Mouse (Mus musculus): ENCODE results near the gene Tmem186. TPM values are rescaled to one million over a fixed set of nuclear protein-coding genes. Genes with fewer than 3 reads are reported as not detected.
A peak's percentile ranks its signal among the peaks of the same experiment; 100 is the strongest.

Gene Tmem186
- polyA plus RNA-seq, 1 experiment from 2014 or later = 19.9 TPM

- ATAC-seq (replicated peaks; ENCODE audit: low FRiP score) (no peak), DNase-seq (ENCODE audit: low spot score) (no peak)
- H3K27ac ChIP-seq (ENCODE audit: low read depth, low read length) = no peak overlapping the region
- H3K9ac ChIP-seq (ENCODE audit: low read length) = no peak overlapping the region
- WGBS = 80% methylated on average over 4 of the region's 4 CpGs
- H3K4me2 ChIP-seq (ENCODE audit: low read depth, low read length, severe bottlenecking) = no peak overlapping the region
- H3K36me3 ChIP-seq (ENCODE audit: control insufficient read depth, insufficient read depth, low read length) = no peaks in the 10 kb centered on the region
- H3K4me3 ChIP-seq (ENCODE audit: low read depth, low read length) = no peak overlapping the region
- H3K9me3 ChIP-seq (ENCODE audit: control insufficient read depth, low read length) = no peaks in the 10 kb centered on the region
- no peaks in the 10 kb centered on the region for H3K27me3 ChIP-seq (ENCODE audit: control insufficient read depth, insufficient read depth, low read length)
- H3K4me1 ChIP-seq (replicated peaks; ENCODE audit: control insufficient read depth, insufficient read depth, low read length) = no peaks in the 10 kb centered on the region
These were observed 24.5 kb downstream of the Tmem186 start for GRCm38 (mm10) chr16:8613039-8613438.

GRCm38 (mm10) chr16:8612214-8613005 lies 25.1 kb downstream of the Tmem186 start:
- 83% methylated on average over 8 of the region's 8 CpGs for WGBS

GRCm38 (mm10) chr16:8610397-8610796 lies 27.1 kb downstream of the Tmem186 start:
- H3K27ac ChIP-seq (ENCODE audit: low read depth, low read length) = no peak overlapping the region
- no peaks in the 10 kb centered on the region for H3K27me3 ChIP-seq (ENCODE audit: control insufficient read depth, insufficient read depth, low read length)
- DNase-seq (ENCODE audit: low spot score) (no peak), ATAC-seq (replicated peaks; ENCODE audit: low FRiP score) (no peak)
- H3K4me2 ChIP-seq (ENCODE audit: low read depth, low read length, severe bottlenecking) = no peak overlapping the region
- H3K9me3 ChIP-seq (ENCODE audit: control insufficient read depth, low read length) = no peaks in the 10 kb centered on the region
- H3K4me3 ChIP-seq (ENCODE audit: low read depth, low read length) = no peak overlapping the region
- no peaks in the 10 kb centered on the region for H3K4me1 ChIP-seq (replicated peaks; ENCODE audit: control insufficient read depth, insufficient read depth, low read length)
- WGBS = 80% methylated on average over 3 of the region's 3 CpGs
- no peaks in the 10 kb centered on the region for H3K36me3 ChIP-seq (ENCODE audit: control insufficient read depth, insufficient read depth, low read length)
- no peak overlapping the region for H3K9ac ChIP-seq (ENCODE audit: low read length)

More at GRCm38 (mm10) chr16:8612214-8613005, 25.1 kb downstream of the Tmem186 start:
- no peaks in the 10 kb centered on the region for H3K9me3 ChIP-seq (ENCODE audit: control insufficient read depth, low read length)
- H3K4me2 ChIP-seq (ENCODE audit: low read depth, low read length, severe bottlenecking) = no peak overlapping the region
- H3K27me3 ChIP-seq (ENCODE audit: control insufficient read depth, insufficient read depth, low read length) = no peaks in the 10 kb centered on the region
- ATAC-seq (replicated peaks; ENCODE audit: low FRiP score) = no peak
- H3K9ac ChIP-seq (ENCODE audit: low read length) = no peak overlapping the region
- no peaks in the 10 kb centered on the region for H3K36me3 ChIP-seq (ENCODE audit: control insufficient read depth, insufficient read depth, low read length)
- no peak for DNase-seq (ENCODE audit: low spot score)
- no peak overlapping the region for H3K4me3 ChIP-seq (ENCODE audit: low read depth, low read length)
- H3K27ac ChIP-seq (ENCODE audit: low read depth, low read length) = no peak overlapping the region
- H3K4me1 ChIP-seq (replicated peaks; ENCODE audit: control insufficient read depth, insufficient read depth, low read length) = no peaks in the 10 kb centered on the region

- 92% methylated on average over 3 of the region's 3 CpGs for WGBS
- no peaks in the 10 kb centered on the region for H3K27me3 ChIP-seq (ENCODE audit: control insufficient read depth, insufficient read depth, low read length)
- DNase-seq (ENCODE audit: low spot score) (no peak), ATAC-seq (replicated peaks; ENCODE audit: low FRiP score) (no peak)
- H3K36me3 ChIP-seq (ENCODE audit: control insufficient read depth, insufficient read depth, low read length) = no peaks in the 10 kb centered on the region
- no peaks in the 10 kb centered on the region for H3K9me3 ChIP-seq (ENCODE audit: control insufficient read depth, low read length)
- no peak overlapping the region for H3K4me3 ChIP-seq (ENCODE audit: low read depth, low read length)
- H3K4me2 ChIP-seq (ENCODE audit: low read depth, low read length, severe bottlenecking) = no peak overlapping the region
- H3K4me1 ChIP-seq (replicated peaks; ENCODE audit: control insufficient read depth, insufficient read depth, low read length) = no peaks in the 10 kb centered on the region
- no peak overlapping the region for H3K9ac ChIP-seq (ENCODE audit: low read length)
- H3K27ac ChIP-seq (ENCODE audit: low read depth, low read length) = no peak overlapping the region
These were observed 33.7 kb downstream of the Tmem186 start for GRCm38 (mm10) chr16:8603789-8604188.

- Histone ChIP-seq H3K4me1 (replicated peaks; ENCODE audit: control insufficient read depth, insufficient read depth, low read length) (no peaks in the 10 kb centered on the region), H3K4me2 (ENCODE audit: low read depth, low read length, severe bottlenecking) (no peak overlapping the region), H3K27ac (ENCODE audit: low read depth, low read length) (no peak overlapping the region), H3K4me3 (ENCODE audit: low read depth, low read length) (no peak overlapping the region), H3K9ac (ENCODE audit: low read length) (no peak overlapping the region), H3K36me3 (ENCODE audit: control insufficient read depth, insufficient read depth, low read length) (no peaks in the 10 kb centered on the region), H3K9me3 (ENCODE audit: control insufficient read depth, low read length) (no peaks in the 10 kb centered on the region), H3K27me3 (ENCODE audit: control insufficient read depth, insufficient read depth, low read length) (no peaks in the 10 kb centered on the region)
- WGBS = 87% methylated on average over 5 of the region's 5 CpGs
- DNase-seq (ENCODE audit: low spot score) (no peak), ATAC-seq (replicated peaks; ENCODE audit: low FRiP score) (no peak)
These were observed 40.0 kb downstream of the Tmem186 start for GRCm38 (mm10) chr16:8597516-8597915.

- H3K27ac ChIP-seq (ENCODE audit: low read depth, low read length) = no peak overlapping the region
- H3K9me3 ChIP-seq (ENCODE audit: control insufficient read depth, low read length) = no peaks in the 10 kb centered on the region
- H3K4me1 ChIP-seq (replicated peaks; ENCODE audit: control insufficient read depth, insufficient read depth, low read length) = no peaks in the 10 kb centered on the region
- H3K9ac ChIP-seq (ENCODE audit: low read length) = no peak overlapping the region
- no peak overlapping the region for H3K4me2 ChIP-seq (ENCODE audit: low read depth, low read length, severe bottlenecking)
- no peak for DNase-seq (ENCODE audit: low spot score)
- H3K4me3 ChIP-seq (ENCODE audit: low read depth, low read length) = no peak overlapping the region
- no peaks in the 10 kb centered on the region for H3K36me3 ChIP-seq (ENCODE audit: control insufficient read depth, insufficient read depth, low read length)
- 72% methylated on average over 4 of the region's 4 CpGs for WGBS
- ATAC-seq (replicated peaks; ENCODE audit: low FRiP score) = no peak
- H3K27me3 ChIP-seq (ENCODE audit: control insufficient read depth, insufficient read depth, low read length) = no peaks in the 10 kb centered on the region
These were observed 41.2 kb downstream of the Tmem186 start for GRCm38 (mm10) chr16:8596336-8596735.

- Histone ChIP-seq H3K4me3 (ENCODE audit: low read depth, low read length) (no peak overlapping the region), H3K4me2 (ENCODE audit: low read depth, low read length, severe bottlenecking) (no peak overlapping the region), H3K4me1 (replicated peaks; ENCODE audit: control insufficient read depth, insufficient read depth, low read length) (no peaks in the 10 kb centered on the region), H3K27ac (ENCODE audit: low read depth, low read length) (no peak overlapping the region), H3K27me3 (ENCODE audit: control insufficient read depth, insufficient read depth, low read length) (no peaks in the 10 kb centered on the region), H3K36me3 (ENCODE audit: control insufficient read depth, insufficient read depth, low read length) (no peaks in the 10 kb centered on the region), H3K9me3 (ENCODE audit: control insufficient read depth, low read length) (no peaks in the 10 kb centered on the region), H3K9ac (ENCODE audit: low read length) (no peak overlapping the region)
- DNase-seq (ENCODE audit: low spot score) (no peak), ATAC-seq (replicated peaks; ENCODE audit: low FRiP score) (no peak)
- 66% methylated on average over 4 of the region's 4 CpGs for WGBS
These were observed 42.1 kb downstream of the Tmem186 start for GRCm38 (mm10) chr16:8595411-8595810.

- Histone ChIP-seq H3K9me3 (ENCODE audit: control insufficient read depth, low read length) (peaks cover 4% of the 10 kb centered on the region; the same call in 1 of the 2 replicates), H3K36me3 (ENCODE audit: control insufficient read depth, insufficient read depth, low read length) (no peaks in the 10 kb centered on the region), H3K27me3 (ENCODE audit: control insufficient read depth, insufficient read depth, low read length) (no peaks in the 10 kb centered on the region), H3K9ac (ENCODE audit: low read length) (no peak overlapping the region), H3K4me3 (ENCODE audit: low read depth, low read length) (no peak overlapping the region), H3K4me1 (replicated peaks; ENCODE audit: control insufficient read depth, insufficient read depth, low read length) (no peaks in the 10 kb centered on the region), H3K4me2 (ENCODE audit: low read depth, low read length, severe bottlenecking) (no peak overlapping the region), H3K27ac (ENCODE audit: low read depth, low read length) (no peak overlapping the region)
- DNase-seq (ENCODE audit: low spot score) = peak; percentile 30
- ATAC-seq (replicated peaks; ENCODE audit: low FRiP score) = no peak
- WGBS = 71% methylated on average over 5 of the region's 5 CpGs
These were observed 52.5 kb downstream of the Tmem186 start for GRCm38 (mm10) chr16:8585056-8585455.

- peak; percentile 14 for DNase-seq (ENCODE audit: low spot score)
- no peak overlapping the region for H3K9ac ChIP-seq (ENCODE audit: low read length)
- H3K4me1 ChIP-seq (replicated peaks; ENCODE audit: control insufficient read depth, insufficient read depth, low read length) = no peaks in the 10 kb centered on the region
- no peak overlapping the region for H3K4me3 ChIP-seq (ENCODE audit: low read depth, low read length)
- H3K9me3 ChIP-seq (ENCODE audit: control insufficient read depth, low read length) = peaks cover 4% of the 10 kb centered on the region; the same call in 1 of the 2 replicates
- no peaks in the 10 kb centered on the region for H3K27me3 ChIP-seq (ENCODE audit: control insufficient read depth, insufficient read depth, low read length)
- H3K27ac ChIP-seq (ENCODE audit: low read depth, low read length) = no peak overlapping the region
- no peak for ATAC-seq (replicated peaks; ENCODE audit: low FRiP score)
- H3K36me3 ChIP-seq (ENCODE audit: control insufficient read depth, insufficient read depth, low read length) = no peaks in the 10 kb centered on the region
- 72% methylated on average over 1 of the region's 1 CpGs for WGBS
- no peak overlapping the region for H3K4me2 ChIP-seq (ENCODE audit: low read depth, low read length, severe bottlenecking)
These were observed 53.3 kb downstream of the Tmem186 start for GRCm38 (mm10) chr16:8584248-8584647.
